Comparison of ENCODE assay signal across 17 mouse cellular contexts in genomic region chr14:4650324-4650723, GRCm38 (mm10). TPM values are rescaled to one million over a fixed set of nuclear protein-coding genes. Genes with fewer than 3 reads are reported as not detected.
A peak's percentile ranks its signal among the peaks of the same experiment; 100 is the strongest.
DNase-seq lines count a peak whose midpoint lies in the region; ATAC-seq and TF ChIP-seq lines count a peak whose summit lies in the region.
"Not testable (repeated sequence)": the region's sequence is repeated elsewhere in the genome, so short reads cannot be mapped to it uniquely, and the experiment has no call there.
"Had no signal": no experiment of that assay in that cellular context is flagged by ENCODE, and none has a peak within 500 bp of the region (broad histone marks: within the 10 kb centered on the region; RNA-seq: fewer than 3 reads in every experiment).

No protein-coding gene starts in this region.

- not testable (repeated sequence) for H3K27ac ChIP-seq in cortical plate, adult 2 months (ENCODE audit: insufficient read depth, low read length); kidney, adult 2 months (ENCODE audit: insufficient read depth, low read depth, low read length); liver, postnatal 0 days (ENCODE audit: low read depth)

- ATAC-seq in liver, postnatal 0 days, result not testable (repeated sequence)

- TF ChIP-seq EP300 in liver, postnatal 0 days (IDR thresholded peaks at IDR 0.05; ENCODE audit: low read depth), result not testable (repeated sequence)

- 0 out of 2 replicates have a peak, but pooled peaks have one; percentile 7 for TF ChIP-seq CTCF in cortical plate, adult 2 months (IDR thresholded peaks at IDR 0.05; ENCODE audit: extremely low read depth, insufficient read depth, low read length)
- TF ChIP-seq CTCF in kidney, adult 2 months (conservative IDR thresholded peaks at IDR 0.05; ENCODE audit: insufficient read depth, insufficient read length, low read depth, low read length), result not testable (repeated sequence)
- peak; percentile 9; the same call in 1 of the 2 replicates for TF ChIP-seq CTCF in liver, postnatal 0 days (IDR thresholded peaks at IDR 0.05; ENCODE audit: low read depth)

- H3K27me3 ChIP-seq in kidney, adult 2 months (replicated peaks; ENCODE audit: control insufficient read depth, insufficient read depth, low read length); liver, postnatal 0 days (ENCODE audit: insufficient read depth, low read length): not testable (repeated sequence)

- WGBS in kidney, adult 2 months, result under 1% methylated on average over 6 of the region's 9 CpGs
- 4% methylated on average over 2 of the region's 9 CpGs for WGBS in liver, postnatal 0 days (ENCODE audit: insufficient replicate concordance)

- not testable (repeated sequence) for TF ChIP-seq POLR2A in cortical plate, adult 2 months (IDR thresholded peaks at IDR 0.05; ENCODE audit: extremely low read depth, insufficient read depth, low read length); kidney, adult 2 months (IDR thresholded peaks at IDR 0.05; ENCODE audit: low read depth, low read length)

- not testable (repeated sequence) for H3K4me2 ChIP-seq in liver, postnatal 0 days (ENCODE audit: low read depth, low read length)

- not testable (repeated sequence) for H3K4me1 ChIP-seq in cortical plate, adult 2 months (ENCODE audit: control insufficient read depth, insufficient read depth, low read length); kidney, adult 2 months (ENCODE audit: control insufficient read depth, insufficient read depth, low read length); liver, postnatal 0 days (ENCODE audit: insufficient read depth)

- not testable (repeated sequence) for H3K9ac ChIP-seq in liver, postnatal 0 days (replicated peaks)

- H3K9me3 ChIP-seq in liver, postnatal 0 days (ENCODE audit: low read length), result not testable (repeated sequence)

- DNase-seq in adrenal gland, postnatal 10 days, result peak; percentile 2
- peak; percentile 5 for DNase-seq in heart, adult 8-10 months (ENCODE audit: low spot score)
- peak; percentile 0 for DNase-seq in kidney, adult 2 months
- peak; percentile 3 to 6 for DNase-seq in layer of hippocampus, postnatal 14 days (ENCODE audit: low spot score in 2 of 2)
- not testable (repeated sequence) for DNase-seq in liver, postnatal 0 days
- peak; percentile 31 to 40 for DNase-seq in right cerebral cortex, adult 2 months (ENCODE audit: low spot score in 2 of 2)
- DNase-seq in urinary bladder, adult 2 months (ENCODE audit: low spot score), result peak; percentile 15

- not testable (repeated sequence) for H3K36me3 ChIP-seq in kidney, adult 2 months (ENCODE audit: control insufficient read depth, insufficient read depth, low read length); liver, postnatal 0 days (replicated peaks; ENCODE audit: insufficient read depth, low read length)

- H3K4me3 ChIP-seq in cortical plate, adult 2 months (ENCODE audit: insufficient read depth, low read length); kidney, adult 2 months (ENCODE audit: insufficient read depth, low read depth, low read length); liver, postnatal 0 days (ENCODE audit: low read depth, low read length): not testable (repeated sequence)

RNA-seq across cellular contexts. Expression of gene Gm3239, which starts 13.7 kb away (rescaled TPM):
- not detected for total RNA-seq in adrenal gland, postnatal 10 days (2021)
- 0.98 and 1.2 TPM in 2 replicates for polyA plus RNA-seq in cortical plate, adult 2 months (2012; rRNA removed)
- total RNA-seq in heart, adult 8-10 months (2022), result not detected
- not detected in 2 replicates for polyA plus RNA-seq in kidney, adult 2 months (2012; rRNA removed)
- under 1 TPM in 1 of 2 experiments, not detected in 1; 0.43 TPM for total RNA-seq in layer of hippocampus, postnatal 14 days (2021)
- not detected in 2 replicates for polyA plus RNA-seq in liver, postnatal 0 days (2015; fragmentation: Nextera tagmentation; extraction: Ambion mirVana)
- 0.12 and 0.15 TPM in 2 replicates for polyA plus RNA-seq in urinary bladder, adult 2 months (2012; rRNA removed)
- total RNA-seq: granulocyte monocyte progenitor cell, adult 5-6 weeks had no signal
- polyA plus RNA-seq: kidney, embryonic 15.5 days; limb, embryonic 13.5 days; stomach, embryonic 14.5 days had no signal

RNA-seq across cellular contexts. Expression of gene Gm8159, which starts 18.2 kb away (rescaled TPM):
- total RNA-seq in adrenal gland, postnatal 10 days (2021), result not detected
- polyA plus RNA-seq in cortical plate, adult 2 months (2012; rRNA removed), result 0.30 and 0.40 TPM in 2 replicates
- total RNA-seq in heart, adult 8-10 months (2022), result not detected
- polyA plus RNA-seq in kidney, adult 2 months (2012; rRNA removed), result not detected in 2 replicates
- total RNA-seq in layer of hippocampus, postnatal 14 days (2021), result 1 to 10 TPM in 1 of 2 experiments, under 1 TPM in 1; 0.41 to 1.0 TPM
- not detected in 2 replicates for polyA plus RNA-seq in liver, postnatal 0 days (2015; fragmentation: Nextera tagmentation; extraction: Ambion mirVana)
- 0.08 TPM in 1 of 2 replicates, not detected in the other for polyA plus RNA-seq in urinary bladder, adult 2 months (2012; rRNA removed)
- total RNA-seq: granulocyte monocyte progenitor cell, adult 5-6 weeks had no signal
- polyA plus RNA-seq: forebrain, embryonic 16.5 days; hindbrain, embryonic 11.5 days; kidney, embryonic 15.5 days; limb, embryonic 13.5 days; midbrain, embryonic 12.5 days; neural tube, embryonic 12.5 days; stomach, embryonic 14.5 days had no signal

RNA-seq across cellular contexts. Expression of gene Gm7876, which starts 58.7 kb away (rescaled TPM):
- not detected for total RNA-seq in adrenal gland, postnatal 10 days (2021)
- polyA plus RNA-seq in cortical plate, adult 2 months (2012; rRNA removed), result 0.21 TPM in 1 of 2 replicates, not detected in the other
- total RNA-seq in heart, adult 8-10 months (2022), result not detected
- not detected in 2 replicates for polyA plus RNA-seq in kidney, adult 2 months (2012; rRNA removed)
- total RNA-seq in layer of hippocampus, postnatal 14 days (2021), result under 1 TPM in 1 of 2 experiments, not detected in 1; 0.21 TPM
- polyA plus RNA-seq in liver, postnatal 0 days (2015; fragmentation: Nextera tagmentation; extraction: Ambion mirVana), result not detected in 2 replicates
- polyA plus RNA-seq in urinary bladder, adult 2 months (2012; rRNA removed), result not detected in 2 replicates
- total RNA-seq: ES-E14; granulocyte monocyte progenitor cell, adult 5-6 weeks had no signal
- polyA plus RNA-seq: forebrain, embryonic 16.5 days; hindbrain, embryonic 11.5 days; kidney, embryonic 15.5 days; limb, embryonic 13.5 days; midbrain, embryonic 12.5 days; neural tube, embryonic 12.5 days; stomach, embryonic 14.5 days had no signal
